Mouse (Mus musculus) spleen, adult 18-20 months (tissue): ENCODE measurements around the gene Ninj1.

Source experiments
- DNase-seq, 2 experiments: peaks; one replicate each; pipeline ENCODE4 v3.0.0; 2022; ENCODE audit warnings: mixed read lengths in 2 of 2

Gene Ninj1

DNA sequence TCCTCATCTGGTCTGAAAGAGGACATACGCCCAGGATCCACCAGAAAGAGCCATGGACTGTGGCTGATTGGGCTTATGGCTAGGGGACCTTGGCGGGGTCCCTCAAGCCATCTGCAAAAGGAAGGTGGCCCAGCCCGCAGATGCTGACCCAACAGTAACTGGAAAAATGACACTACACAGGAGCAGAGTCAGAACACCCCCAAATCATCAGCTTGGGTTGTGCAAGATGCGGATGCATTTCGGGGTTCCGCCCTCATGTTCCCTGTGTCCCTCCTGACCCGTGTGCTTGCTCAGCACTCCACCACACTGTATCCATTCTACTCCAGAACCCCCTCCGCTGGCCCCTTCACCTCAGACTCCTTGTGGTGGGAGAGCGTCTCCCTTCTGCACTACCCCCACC, 11.4 kb downstream of the Ninj1 start:
- DNase-seq = no peak

DNA sequence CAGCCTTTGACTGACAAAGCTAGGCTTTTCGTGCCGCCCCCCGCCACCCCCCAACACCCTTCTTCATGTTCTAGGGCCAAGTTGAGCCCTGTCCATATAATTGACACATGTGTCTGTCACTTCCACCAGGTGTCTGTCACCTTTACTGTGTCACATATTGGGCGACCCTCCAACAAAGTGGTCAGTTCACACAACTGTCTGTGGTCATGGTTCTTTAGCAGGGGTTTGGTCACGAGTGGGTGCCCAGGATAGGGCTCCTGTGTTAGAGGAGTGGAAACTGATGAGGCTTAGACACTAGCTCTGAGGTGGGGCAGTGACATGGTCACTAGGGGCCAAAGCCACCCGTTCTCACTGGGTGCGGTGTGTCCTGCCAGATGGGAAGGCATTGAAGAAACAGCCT, 12.6 kb downstream of the Ninj1 start:
- DNase-seq = no peak

DNA sequence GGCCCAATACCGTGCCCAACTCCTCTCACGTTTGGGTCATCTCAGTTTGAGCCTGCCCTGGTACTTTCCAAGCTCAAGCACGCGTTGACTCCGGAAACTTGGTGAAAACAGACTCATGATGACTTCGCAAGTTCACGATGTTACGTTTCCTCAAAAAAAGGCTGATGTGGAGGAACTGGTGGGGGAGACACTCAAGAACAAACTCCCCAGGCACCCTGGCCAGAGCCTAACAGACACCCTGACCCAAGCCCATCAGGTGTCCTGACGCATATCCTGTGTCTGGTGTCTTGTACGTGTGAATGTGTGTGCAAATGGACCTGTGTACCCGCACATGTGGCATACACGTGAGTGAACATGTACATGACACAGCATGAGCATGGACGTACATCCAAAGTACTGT, 13.4 kb downstream of the Ninj1 start:
- DNase-seq = no peak

DNA sequence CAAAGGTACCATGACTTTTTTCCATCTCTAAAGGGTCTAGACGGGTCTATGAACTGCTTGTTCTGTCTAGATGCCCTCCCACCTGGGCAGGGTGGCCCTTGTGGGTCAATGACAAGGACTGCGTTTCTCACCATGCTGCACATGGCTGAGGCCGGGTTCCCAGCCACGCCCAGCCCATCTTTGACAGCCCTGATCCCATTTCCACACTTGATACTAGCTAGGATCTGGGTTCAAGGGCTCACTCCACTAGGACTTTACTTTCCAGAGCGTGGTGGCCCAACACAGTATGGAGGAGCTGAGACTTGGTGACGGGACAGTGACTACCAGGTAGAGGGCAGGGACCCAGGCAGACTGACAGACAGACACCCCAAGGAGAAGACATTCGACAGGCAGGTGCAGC, 15.3 kb downstream of the Ninj1 start:
- no peak for DNase-seq

DNA sequence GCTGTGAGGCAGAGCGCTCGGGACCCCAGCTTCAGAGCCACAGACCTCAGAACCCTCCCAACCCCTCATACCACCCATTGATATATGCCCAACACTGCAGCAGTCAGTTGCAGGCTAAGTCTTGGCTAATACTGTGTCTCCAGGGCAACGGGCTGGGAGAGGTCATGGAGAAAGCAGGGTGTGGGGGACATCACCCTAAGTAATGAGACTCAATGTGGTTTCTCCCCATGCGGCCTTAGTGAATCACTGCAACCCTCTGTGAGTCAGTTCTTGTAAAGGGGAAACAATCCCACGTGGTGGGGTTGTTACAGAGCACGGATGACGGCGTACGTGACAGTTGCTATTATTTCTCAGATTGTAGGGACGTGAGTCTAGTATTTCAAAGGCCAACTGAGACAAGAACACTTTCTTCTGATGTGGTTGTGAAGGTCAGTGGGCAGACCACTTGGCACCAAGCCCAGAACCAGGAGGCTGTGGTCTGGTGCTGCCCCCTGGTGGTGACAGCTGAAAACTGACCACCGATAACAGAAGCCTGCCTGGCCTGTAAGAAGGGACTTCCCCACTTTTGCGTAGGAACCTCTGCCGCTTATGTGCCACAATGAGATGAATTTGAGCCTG, 18.2 kb downstream of the Ninj1 start:
- DNase-seq = peak; percentile 69 to 82

DNA sequence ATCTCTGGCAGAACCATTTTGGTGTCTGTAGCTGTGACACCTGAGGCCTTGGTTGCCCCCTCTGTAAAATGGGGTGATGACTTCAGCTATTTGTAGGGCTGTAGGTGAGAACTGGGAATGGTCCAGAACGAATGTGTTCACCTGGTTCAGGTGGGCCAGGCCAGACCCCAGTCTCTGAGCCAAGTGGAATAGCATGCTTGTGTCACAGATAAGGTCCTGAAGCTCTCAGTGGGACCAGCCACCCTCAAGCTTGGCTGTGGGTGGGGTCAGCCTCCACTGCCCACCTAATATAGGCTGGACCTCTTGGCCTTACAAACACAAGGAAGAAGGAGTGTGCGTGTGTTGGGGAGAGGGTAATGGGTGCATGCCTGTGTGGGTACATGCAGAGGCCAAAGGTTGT, 19.1 kb downstream of the Ninj1 start:
- DNase-seq = no peak

DNA sequence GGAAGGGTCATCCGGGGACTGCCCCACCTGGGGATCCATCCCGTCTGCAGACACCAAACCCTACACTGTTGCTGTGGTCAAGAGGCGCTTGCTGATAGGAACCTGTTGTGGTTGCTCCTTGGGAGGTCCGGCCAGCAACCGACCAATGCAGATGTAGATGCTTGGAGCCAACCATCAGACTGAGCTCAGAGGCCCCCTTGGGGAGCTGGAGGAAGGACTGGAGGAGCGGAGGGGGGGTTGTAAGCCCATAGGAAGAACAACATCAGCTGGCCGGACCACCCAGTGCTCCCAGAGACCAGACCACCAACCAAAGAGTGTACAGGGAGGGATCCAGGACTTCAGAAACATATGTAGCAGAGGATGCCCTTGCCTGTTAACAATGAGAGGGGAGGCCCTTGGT, 22.0 kb downstream of the Ninj1 start:
- no peak for DNase-seq

DNA sequence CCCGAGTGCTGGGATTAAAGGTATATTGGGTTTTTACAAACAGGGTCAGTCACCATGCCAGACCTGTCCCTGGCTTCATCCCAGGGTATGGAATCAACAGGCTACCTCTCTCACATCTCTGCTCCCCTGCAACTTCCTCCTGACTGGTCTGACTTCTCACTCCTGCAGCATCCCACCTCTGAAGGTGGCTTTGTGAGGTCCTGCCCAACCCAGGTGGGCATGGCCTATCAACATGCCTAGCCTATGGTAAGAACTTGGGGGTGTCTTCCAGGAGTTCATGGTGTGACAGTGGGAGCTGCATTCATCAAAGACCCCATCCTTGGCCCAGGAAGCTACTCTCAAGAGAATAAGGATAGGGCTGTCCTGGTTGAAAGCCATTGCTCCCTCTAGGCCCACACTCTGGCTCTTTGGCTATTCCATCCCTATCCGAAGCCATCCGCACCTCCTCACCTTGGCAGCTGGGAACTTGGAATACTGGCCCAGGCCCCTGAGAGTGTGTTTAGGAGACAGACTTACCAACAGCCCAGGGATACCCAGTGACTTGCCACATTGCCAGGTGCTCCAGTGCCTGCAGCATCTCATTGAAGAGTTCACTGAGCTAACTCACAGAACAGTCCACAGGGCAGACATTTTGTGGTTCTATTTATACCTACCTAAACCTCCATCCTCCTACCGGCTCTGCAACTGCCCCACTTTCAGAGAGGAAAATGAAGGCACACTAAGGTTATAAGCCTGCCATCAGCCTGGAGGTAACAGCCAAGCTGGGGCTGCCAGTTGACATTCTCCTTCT, 25.6 kb downstream of the Ninj1 start:
- no peak for DNase-seq

DNA sequence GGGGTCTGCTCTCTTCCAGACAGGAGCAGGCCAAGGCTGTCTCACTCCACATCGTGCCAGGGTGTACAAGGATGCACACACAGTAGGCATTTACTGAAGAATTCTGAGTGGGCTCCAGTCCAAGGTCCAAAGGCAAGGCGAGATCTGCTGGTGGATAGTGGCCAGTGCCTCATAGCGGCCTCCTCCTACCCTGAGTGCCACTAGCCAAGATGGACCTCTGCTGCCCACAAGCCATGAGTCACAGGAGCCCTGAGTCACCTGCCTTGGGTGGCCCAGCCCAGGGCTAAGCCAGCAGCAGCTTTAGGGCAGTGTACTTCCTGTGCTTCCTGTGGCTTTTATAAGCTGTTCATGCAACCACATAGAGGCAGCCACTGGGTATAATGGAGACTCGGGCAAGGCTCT, 26.2 kb downstream of the Ninj1 start:
- DNase-seq = no peak

DNA sequence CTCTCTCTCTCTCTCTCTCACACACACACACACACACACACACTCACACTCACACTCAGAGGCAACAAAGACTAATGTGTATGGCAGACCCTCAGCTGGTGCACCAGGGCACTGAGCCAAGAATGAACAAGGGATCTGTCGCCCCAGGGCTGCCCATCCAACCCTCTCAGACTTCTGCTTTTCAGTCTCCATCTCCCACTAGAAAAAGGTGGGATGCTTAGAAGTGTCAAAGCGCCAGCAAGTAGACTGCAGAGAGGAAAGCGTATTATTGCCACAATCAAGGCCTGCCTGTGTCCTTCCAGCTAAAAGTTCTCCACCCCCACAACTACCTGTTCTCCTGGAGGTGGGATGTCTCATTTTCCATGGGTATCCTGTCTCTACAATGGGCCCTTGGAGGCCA, 27.2 kb downstream of the Ninj1 start:
- no peak for DNase-seq

DNA sequence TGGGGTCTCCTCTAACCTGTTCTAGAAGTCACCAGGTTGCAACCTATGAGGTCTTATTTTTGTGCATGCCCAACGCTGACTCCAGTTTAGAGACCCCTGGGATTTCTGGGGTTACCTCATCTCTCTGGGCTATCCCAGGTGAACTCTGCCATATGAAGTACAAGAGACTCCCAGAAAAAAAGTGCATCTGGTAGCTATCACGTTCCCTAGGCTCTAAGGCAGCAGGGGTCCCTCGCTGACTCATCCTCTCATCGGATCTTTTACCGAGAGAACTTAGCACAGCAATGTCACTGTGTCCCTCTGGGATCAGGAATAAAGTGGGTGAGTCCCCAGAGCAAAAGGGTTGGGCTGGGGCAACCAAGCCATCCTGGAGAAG, 27.8 kb downstream of the Ninj1 start:
- no peak for DNase-seq

DNA sequence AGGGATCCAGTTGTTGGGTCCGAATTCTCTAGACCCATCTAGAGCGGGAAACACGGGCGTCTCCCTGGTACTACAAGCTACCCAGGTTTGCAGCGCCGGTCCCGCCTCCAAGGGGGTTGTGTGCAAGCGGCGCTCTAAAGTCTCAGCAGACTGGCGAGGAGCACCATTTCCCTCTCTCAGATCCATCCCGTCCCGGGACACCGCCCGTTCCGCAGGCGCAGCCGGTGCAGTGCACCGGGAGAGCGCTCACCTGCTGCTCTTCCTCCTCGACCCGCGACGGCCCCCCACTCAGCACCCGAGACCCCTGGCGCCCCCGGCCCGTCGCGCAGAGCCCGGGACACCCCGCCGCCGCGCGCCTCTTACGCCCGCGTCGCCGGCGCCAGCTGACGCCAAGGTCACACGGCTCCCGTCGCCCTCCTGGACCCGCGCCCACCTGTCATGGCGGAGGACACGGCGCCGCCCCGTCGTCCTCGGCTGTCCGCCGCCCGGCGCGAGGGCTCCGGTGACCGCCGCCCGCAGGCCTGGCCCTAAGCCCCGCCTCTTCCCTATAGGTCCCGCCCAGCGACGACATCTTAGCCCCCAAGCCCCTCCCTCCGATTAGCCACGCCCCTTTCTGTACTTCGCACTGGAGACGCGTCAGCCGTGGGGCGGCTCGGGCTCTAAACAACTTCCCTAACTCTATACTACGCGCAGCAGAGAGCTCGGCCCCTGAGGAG, 28.4 kb downstream of the Ninj1 start, which contains the start of gene Card19:
Card19 (minus strand) TSS at position 534 of the 716 bp plus-strand sequence.
- DNase-seq = peak; percentile 98 to 99

DNA sequence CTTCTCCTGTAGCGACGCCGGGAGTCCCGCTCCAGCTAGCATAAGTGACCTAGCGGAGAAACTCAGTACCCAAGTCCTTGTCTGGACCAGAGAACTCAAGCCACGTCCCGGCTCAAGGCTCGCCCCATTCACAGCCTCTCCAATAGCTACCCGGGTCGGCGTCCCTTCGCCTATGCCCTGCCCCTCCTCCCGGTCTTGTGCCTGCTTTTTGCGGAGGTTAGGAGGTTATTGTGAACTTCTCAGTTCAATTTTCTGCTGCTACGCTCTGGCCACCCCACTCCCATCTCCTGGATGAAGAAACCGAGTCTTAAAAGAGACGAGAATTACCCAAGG, 28.9 kb downstream of the Ninj1 start:
- no peak for DNase-seq

DNA sequence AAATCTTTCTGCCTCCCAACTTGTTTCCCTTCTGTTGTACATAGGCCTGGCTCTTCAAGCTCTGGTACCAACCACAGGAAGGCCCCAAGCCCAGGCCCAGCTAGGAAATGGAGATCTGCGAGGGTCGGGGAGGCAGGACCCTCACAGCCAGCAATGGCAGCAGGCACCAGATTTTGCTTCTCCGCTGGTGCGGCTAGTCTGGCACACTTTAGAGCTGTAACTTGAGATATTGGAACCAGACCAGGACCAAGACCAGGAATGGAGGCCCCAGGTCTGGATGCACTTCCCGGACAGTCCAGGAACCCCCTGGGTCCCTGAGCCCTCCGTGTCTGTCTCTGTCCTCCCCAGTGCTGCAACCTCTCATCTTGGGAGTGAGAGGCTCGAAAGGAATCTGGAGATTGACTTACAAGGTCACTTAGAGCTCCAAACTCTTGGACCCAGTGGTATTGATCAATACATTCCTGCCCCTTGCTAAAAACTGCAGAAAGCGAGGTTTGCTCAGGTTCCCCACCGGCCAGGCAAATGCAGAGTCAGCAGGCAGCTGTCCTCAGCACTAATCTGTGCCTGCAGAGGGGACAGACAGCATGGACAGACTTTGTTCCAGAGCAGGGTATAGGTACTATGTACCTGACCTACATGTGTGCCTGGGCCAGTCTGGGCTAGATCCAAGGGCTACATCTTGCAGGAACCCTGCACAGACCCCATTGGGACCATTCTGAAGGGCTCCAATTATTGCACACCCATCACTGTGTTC, 29.7 kb downstream of the Ninj1 start:
- no peak for DNase-seq

DNA sequence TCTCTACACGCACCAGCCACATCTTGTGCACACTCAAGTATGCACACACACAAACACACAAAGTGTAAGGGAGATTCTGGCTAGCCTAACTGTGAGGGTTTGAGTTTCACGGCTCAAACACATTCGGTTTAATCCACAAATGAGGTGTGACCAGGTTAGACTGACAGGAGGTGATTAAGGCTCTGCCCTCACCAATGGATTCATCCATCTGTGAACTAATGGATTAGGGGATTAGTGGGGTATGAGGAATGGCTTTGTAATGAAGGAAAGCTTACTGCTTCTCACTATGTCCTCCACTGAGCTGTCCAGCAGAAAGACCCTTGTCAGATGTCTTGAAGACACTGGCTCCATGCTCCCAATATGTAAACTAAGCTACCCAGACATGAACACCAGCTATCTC, 31.4 kb downstream of the Ninj1 start:
- no peak for DNase-seq

DNA sequence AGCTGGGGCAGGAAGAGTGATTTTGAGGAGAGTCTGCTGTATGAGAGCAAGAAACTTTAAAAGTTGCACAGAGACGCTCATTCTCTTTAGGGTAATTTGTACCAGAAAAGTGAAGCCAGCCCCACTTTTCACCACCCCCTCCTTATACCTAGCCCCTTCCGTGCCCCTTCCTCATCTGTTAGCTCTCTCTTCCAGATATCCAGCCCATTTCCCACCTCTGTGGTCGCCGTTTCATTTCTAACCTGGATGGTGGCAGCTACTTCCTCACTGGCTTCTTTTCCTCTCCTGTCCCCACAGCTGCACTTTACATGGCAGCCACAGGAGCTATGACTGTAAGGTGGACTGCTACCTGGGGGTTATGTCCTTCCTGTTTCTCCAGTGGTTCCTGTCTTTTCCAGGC, 32.1 kb downstream of the Ninj1 start:
- no peak for DNase-seq

DNA sequence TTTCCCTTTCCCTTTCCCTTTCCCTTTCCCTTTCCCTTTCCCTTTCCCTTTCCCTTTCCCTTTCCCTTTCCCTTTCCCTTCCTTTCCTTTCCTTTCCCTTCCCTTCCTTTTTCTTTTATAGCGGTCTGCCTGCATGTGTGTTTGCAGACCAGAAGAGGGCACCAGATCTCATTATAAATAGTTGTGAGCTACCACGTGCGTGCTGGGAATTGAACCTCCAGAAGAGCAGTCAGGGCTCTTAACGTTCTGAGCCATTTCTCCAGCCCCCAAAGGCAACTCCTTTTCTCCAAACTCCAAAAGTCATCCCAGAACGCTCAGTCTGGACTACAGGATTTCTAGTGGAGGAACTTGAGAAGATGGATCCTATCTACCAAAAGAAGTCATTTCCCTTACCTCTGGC, 33.6 kb downstream of the Ninj1 start:
- no peak for DNase-seq

DNA sequence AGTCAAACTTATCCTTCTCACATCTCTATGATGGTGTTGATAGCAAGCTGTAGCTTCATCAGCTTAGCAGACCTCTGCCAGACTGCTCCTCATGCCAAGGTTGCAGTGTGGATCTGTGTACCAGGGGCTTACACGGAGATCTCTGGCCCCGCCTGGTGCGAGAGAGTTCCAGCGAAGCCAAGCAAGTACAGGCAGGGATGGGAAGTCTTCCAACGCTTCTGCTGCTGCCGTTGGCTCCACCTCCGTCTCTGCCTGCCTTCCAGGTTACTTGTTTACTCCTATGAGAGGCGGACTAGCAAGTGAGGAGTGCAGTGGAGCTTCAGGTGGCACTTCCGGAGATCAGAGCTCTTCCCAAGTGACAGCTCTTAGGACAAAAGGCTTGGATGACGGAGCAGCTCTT, 37.0 kb downstream of the Ninj1 start:
- no peak for DNase-seq

DNA sequence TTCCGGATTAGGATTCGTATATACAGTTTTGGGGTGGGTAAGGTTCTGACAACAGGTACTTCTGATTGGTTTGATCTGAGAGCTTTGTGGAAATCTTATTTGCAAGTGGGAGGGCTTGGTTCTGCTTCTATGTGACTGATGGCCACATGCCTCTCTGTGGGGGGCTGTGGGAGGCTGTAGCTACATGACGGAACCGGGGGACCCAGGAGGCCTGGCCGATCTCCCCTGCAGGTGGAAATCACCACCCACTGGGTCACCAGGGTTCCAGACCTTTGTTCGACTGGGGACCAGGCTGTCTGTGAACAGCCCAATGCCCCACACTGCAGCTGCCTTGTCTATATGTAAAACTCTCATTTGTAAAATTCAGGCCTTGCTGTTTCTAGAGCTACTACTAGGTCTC, 37.4 kb downstream of the Ninj1 start:
- DNase-seq = no peak

DNA sequence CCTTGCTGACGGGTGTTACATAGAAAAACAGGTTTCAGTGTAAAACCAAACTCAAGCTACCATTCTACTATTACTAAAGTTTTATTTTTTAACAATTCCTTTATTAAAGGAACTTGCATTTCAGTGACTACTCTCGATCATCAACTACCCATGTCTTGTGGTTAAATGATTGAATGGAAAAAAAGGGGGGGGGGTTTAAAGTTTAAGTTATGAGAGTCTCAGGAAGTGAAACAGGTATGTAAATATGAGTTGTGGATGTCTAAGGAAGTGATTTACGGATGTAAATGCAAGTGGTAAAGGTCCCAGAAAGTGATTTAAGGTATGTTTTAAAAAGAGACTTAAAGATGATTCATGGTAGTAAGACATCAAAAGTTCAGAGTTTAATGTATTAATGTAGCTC, 37.9 kb downstream of the Ninj1 start:
- DNase-seq = no peak

DNA sequence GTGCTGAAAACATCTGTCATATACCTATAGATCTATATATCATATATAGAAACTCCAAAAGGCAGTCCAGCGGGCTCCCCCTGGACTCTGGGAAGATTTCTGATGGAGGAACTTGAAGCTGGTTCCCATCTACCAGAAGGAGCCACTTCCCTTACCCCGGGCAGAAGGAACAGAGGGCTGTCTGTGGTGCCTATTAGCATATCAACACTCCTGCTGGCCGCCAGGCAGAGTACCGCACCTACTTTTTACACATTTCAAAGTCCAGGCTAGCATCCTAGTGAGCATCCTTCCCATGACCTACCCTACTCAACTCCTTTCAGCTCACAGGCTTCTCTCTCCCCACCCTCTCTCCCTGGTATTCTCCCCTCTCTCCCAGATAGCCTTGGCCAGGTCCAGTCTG, 38.3 kb downstream of the Ninj1 start:
- no peak for DNase-seq

DNA sequence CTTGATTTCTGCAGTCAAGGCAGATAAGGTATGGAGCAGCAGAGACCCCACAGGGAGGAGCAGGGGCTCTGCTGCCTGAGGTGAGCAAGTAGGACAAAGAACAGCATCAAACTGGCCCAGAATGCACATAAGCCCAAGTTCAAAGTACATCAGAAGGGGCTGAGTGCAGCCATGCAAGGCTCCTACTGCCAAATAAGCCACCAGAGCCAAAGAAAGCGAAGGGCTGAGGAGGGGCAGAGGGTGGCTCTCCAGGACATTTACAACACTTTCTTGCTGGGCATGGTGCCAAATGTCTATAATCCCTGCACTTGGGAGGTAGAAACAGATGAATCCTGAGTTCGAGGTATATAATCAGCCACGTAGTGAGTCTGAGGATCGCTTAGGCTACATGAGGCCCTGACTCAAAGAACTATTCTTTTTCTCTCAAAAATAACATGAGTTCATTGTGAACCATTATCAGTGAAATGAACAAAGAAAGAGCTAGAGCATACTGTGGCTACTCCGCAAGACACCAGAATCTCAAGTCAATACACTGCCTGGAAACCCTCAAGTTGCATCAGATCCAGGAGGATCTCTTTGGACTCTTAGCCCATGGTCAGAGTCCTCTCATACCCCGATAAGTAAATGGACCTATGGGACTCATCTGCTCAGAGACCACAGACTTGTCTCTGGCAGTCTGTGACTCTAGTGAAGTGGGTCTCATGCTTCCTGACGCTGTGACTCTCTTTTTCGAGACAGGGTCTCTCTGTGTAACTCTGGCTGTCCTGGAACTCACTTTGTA, 46.7 kb downstream of the Ninj1 start:
- DNase-seq = no peak

DNA sequence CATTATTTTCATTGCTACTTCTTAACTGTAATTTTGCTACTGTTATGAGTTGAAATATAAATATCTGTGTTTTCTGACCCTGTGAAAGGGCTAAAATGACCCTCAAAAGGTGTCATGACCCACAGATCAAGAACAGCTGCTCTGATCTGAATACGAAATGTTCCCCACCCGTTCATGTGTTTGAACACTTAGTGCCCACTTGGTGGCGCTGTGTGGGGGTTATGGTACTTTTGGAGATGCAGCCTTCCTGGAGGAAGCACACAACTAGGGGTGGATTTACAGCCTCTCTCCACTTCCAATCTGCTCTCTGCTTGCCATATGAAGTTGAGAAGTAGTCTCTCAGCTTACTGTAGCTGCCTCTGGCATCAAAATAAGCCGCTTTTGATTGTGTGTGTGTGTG, 47.4 kb downstream of the Ninj1 start:
- DNase-seq = no peak
